Mouse (Mus musculus) lung, embryonic 15.5 days (tissue): Measurements from ENCODE around the gene Plekhd1. TPM values are rescaled to one million over a fixed set of nuclear protein-coding genes. Genes with fewer than 3 reads are reported as not detected.

ENCODE experiments used
- ATAC-seq: fragments of 200-750 bp; cut with Nextera tagmentation; 2 replicates; pipeline ENCODE4 v1.8.0; 2017; ENCODE audit warnings: moderate number of reproducible peaks, borderline replicate concordance; ENCODE audit not compliant: low FRiP score, low TSS enrichment; ENCODE audit errors: extremely low read depth
- H3K27ac ChIP-seq: fragments of 300-500 bp; sonication (generic); 2 replicates; pipeline ENCODE4 v1.5.1; 2015; ENCODE audit warnings: moderate library complexity, mild to moderate bottlenecking, inconsistent platforms
- H3K27me3 ChIP-seq: fragments of 300-500 bp; sonication (generic); 2 replicates; pipeline ENCODE4 v1.6.1; 2015; ENCODE audit warnings: inconsistent platforms
- H3K36me3 ChIP-seq: fragments of 300-500 bp; sonication (generic); 2 replicates; pipeline ENCODE4 v1.6.1; 2015; ENCODE audit warnings: inconsistent platforms
- H3K4me1 ChIP-seq: fragments of 300-500 bp; sonication (generic); 2 replicates; pipeline ENCODE4 v1.6.1; 2015; ENCODE audit warnings: inconsistent platforms
- H3K4me2 ChIP-seq: fragments of 300-500 bp; sonication (generic); 2 replicates; pipeline ENCODE4 v1.6.1; 2015; ENCODE audit warnings: inconsistent platforms, mild to moderate bottlenecking, moderate library complexity
- H3K4me3 ChIP-seq: fragments of 300-500 bp; sonication (generic); 2 replicates; pipeline ENCODE4 v1.5.1; 2015; ENCODE audit warnings: mild to moderate bottlenecking, inconsistent platforms
- H3K9ac ChIP-seq: fragments of 300-500 bp; sonication (generic); 2 replicates; pipeline ENCODE4 v1.6.1; 2015; ENCODE audit warnings: inconsistent platforms
- H3K9me3 ChIP-seq: fragments of 300-500 bp; sonication (generic); 2 replicates; pipeline ENCODE4 v1.6.1; 2016; ENCODE audit warnings: inconsistent platforms
- WGBS: fragments of 180-500 bp; shearing (Covaris S2); methylation state at CpG from one replicate; pipeline ENCODE4 v1.1.7; 2015; 5-methylcytosine and 5-hydroxymethylcytosine counted together
- polyA plus RNA-seq: library from polyadenylated mRNA; unstranded; fragments of >200 nt; fragmentation: Nextera tagmentation; extraction: Ambion mirVana; gene quantifications from 2 replicates; pipeline ENCODE4 v1.2.1, GENCODE M21; 2015

The Plekhd1 gene
- polyA plus RNA-seq, 1 experiment from 2014 or later = 4.0 TPM

GRCm38 (mm10) chr12:80668391-80668790 lies 24.0 kb upstream of the Plekhd1 start:
- no peak overlapping the region for H3K4me2 ChIP-seq
- H3K4me3 ChIP-seq = no peak overlapping the region
- no peak for ATAC-seq
- H3K27me3 ChIP-seq = no peaks in the 10 kb centered on the region
- peaks cover 25% of the 10 kb centered on the region for H3K36me3 ChIP-seq
- H3K9me3 ChIP-seq = no peaks in the 10 kb centered on the region
- no peak overlapping the region for H3K9ac ChIP-seq
- no peaks in the 10 kb centered on the region for H3K4me1 ChIP-seq
- 63% methylated on average over 2 of the region's 2 CpGs for WGBS
- H3K27ac ChIP-seq = no peak overlapping the region

- no peak overlapping the region for H3K27ac ChIP-seq
- H3K4me1 ChIP-seq = no peaks in the 10 kb centered on the region
- no peak overlapping the region for H3K4me2 ChIP-seq
- no peak overlapping the region for H3K9ac ChIP-seq
- H3K9me3 ChIP-seq = no peaks in the 10 kb centered on the region
- WGBS = 12% methylated on average over 3 of the region's 3 CpGs
- H3K4me3 ChIP-seq = no peak overlapping the region
- H3K27me3 ChIP-seq = no peaks in the 10 kb centered on the region
- H3K36me3 ChIP-seq = peaks cover 39% of the 10 kb centered on the region
- no peak for ATAC-seq
Observed at GRCm38 (mm10) chr12:80673170-80673569, 19.2 kb upstream of the Plekhd1 start.

- no peaks in the 10 kb centered on the region for H3K4me1 ChIP-seq
- H3K4me2 ChIP-seq = no peak overlapping the region
- H3K36me3 ChIP-seq = peaks cover 16% of the 10 kb centered on the region
- H3K27me3 ChIP-seq = no peaks in the 10 kb centered on the region
- H3K4me3 ChIP-seq = no peak overlapping the region
- no peak overlapping the region for H3K27ac ChIP-seq
- ATAC-seq = no peak
- H3K9ac ChIP-seq = no peak overlapping the region
- no peaks in the 10 kb centered on the region for H3K9me3 ChIP-seq
- 77% methylated on average over 1 of the region's 1 CpGs for WGBS
Observed at GRCm38 (mm10) chr12:80681340-80681739, 11.1 kb upstream of the Plekhd1 start.

- peaks cover 9% of the 10 kb centered on the region; the same call in 1 of the 2 replicates for H3K36me3 ChIP-seq
- no peak for ATAC-seq
- no peak overlapping the region for H3K4me3 ChIP-seq
- H3K9ac ChIP-seq = no peak overlapping the region
- no peak overlapping the region for H3K4me2 ChIP-seq
- H3K27me3 ChIP-seq = no peaks in the 10 kb centered on the region
- 66% methylated on average over 3 of the region's 3 CpGs for WGBS
- no peak overlapping the region for H3K27ac ChIP-seq
- H3K9me3 ChIP-seq = no peaks in the 10 kb centered on the region
- H3K4me1 ChIP-seq = peaks cover 10% of the 10 kb centered on the region
Observed at GRCm38 (mm10) chr12:80683554-80683953, 8.8 kb upstream of the Plekhd1 start.

- Histone ChIP-seq H3K9me3 (no peaks in the 10 kb centered on the region), H3K4me2 (no peak overlapping the region), H3K27me3 (no peaks in the 10 kb centered on the region), H3K9ac (no peak overlapping the region), H3K27ac (no peak overlapping the region), H3K4me3 (no peak overlapping the region), H3K36me3 (peaks cover 8% of the 10 kb centered on the region; the same call in 1 of the 2 replicates), H3K4me1 (peaks cover 10% of the 10 kb centered on the region)
- ATAC-seq = no peak
- 88% methylated on average over 3 of the region's 3 CpGs for WGBS
Observed at GRCm38 (mm10) chr12:80684316-80684715, 8.1 kb upstream of the Plekhd1 start.

GRCm38 (mm10) chr12:80687788-80688211 lies 4.6 kb upstream of the Plekhd1 start:
- 32% methylated on average over 10 of the region's 10 CpGs for WGBS
- ATAC-seq = peak; percentile 60; the same call in 1 of the 2 replicates

GRCm38 (mm10) chr12:80689696-80690095 lies 2.7 kb upstream of the Plekhd1 start:
- no peak overlapping the region for H3K4me3 ChIP-seq
- H3K27me3 ChIP-seq = peaks cover 34% of the 10 kb centered on the region
- H3K9me3 ChIP-seq = no peaks in the 10 kb centered on the region
- WGBS = 44% methylated on average over 5 of the region's 5 CpGs
- no peak overlapping the region for H3K27ac ChIP-seq
- no peak for ATAC-seq
- no peak overlapping the region for H3K4me2 ChIP-seq
- no peak overlapping the region for H3K9ac ChIP-seq
- peaks cover 44% of the 10 kb centered on the region for H3K4me1 ChIP-seq
- H3K36me3 ChIP-seq = no peaks in the 10 kb centered on the region

More at GRCm38 (mm10) chr12:80687788-80688211, 4.6 kb upstream of the Plekhd1 start:
- Histone ChIP-seq H3K9ac (no peak overlapping the region), H3K4me1 (peaks cover 30% of the 10 kb centered on the region), H3K9me3 (no peaks in the 10 kb centered on the region), H3K27me3 (peaks cover 22% of the 10 kb centered on the region), H3K4me3 (no peak overlapping the region), H3K4me2 (peak overlapping the region; percentile 37), H3K36me3 (no peaks in the 10 kb centered on the region), H3K27ac (0 out of 2 replicates have a peak overlapping the region, but pooled peaks have one; percentile 32)

GRCm38 (mm10) chr12:80691671-80692091 lies 710 bp upstream of the Plekhd1 start:
- H3K4me1 ChIP-seq = peaks cover 44% of the 10 kb centered on the region
- peak overlapping the region; percentile 41; the same call in 1 of the 2 replicates for H3K9ac ChIP-seq
- H3K4me3 ChIP-seq = peak overlapping the region; percentile 45
- ATAC-seq = no peak
- peak overlapping the region; percentile 48; the same call in 1 of the 2 replicates for H3K27ac ChIP-seq
- 14% methylated on average over 12 of the region's 12 CpGs for WGBS
- no peaks in the 10 kb centered on the region for H3K9me3 ChIP-seq
- H3K4me2 ChIP-seq = peak overlapping the region; percentile 85
- H3K36me3 ChIP-seq = no peaks in the 10 kb centered on the region
- peaks cover 42% of the 10 kb centered on the region for H3K27me3 ChIP-seq

GRCm38 (mm10) chr12:80693700-80694099 lies 1.3 kb downstream of the Plekhd1 start:
- Histone ChIP-seq H3K4me3 (peak overlapping the region; percentile 45; the same call in 1 of the 2 replicates), H3K4me1 (peaks cover 34% of the 10 kb centered on the region), H3K36me3 (no peaks in the 10 kb centered on the region), H3K27ac (no peak overlapping the region), H3K4me2 (peak overlapping the region; percentile 85), H3K9ac (no peak overlapping the region), H3K9me3 (no peaks in the 10 kb centered on the region), H3K27me3 (peaks cover 42% of the 10 kb centered on the region)
- 0 out of 2 replicates have a peak, but pooled peaks have one; percentile 4 for ATAC-seq
- 28% methylated on average over 2 of the region's 2 CpGs for WGBS

- no peak overlapping the region for H3K9ac ChIP-seq
- no peak overlapping the region for H3K4me3 ChIP-seq
- ATAC-seq = no peak
- 57% methylated on average over 3 of the region's 3 CpGs for WGBS
- H3K27me3 ChIP-seq = peaks cover 42% of the 10 kb centered on the region
- H3K9me3 ChIP-seq = no peaks in the 10 kb centered on the region
- H3K27ac ChIP-seq = no peak overlapping the region
- H3K4me1 ChIP-seq = peaks cover 28% of the 10 kb centered on the region
- no peaks in the 10 kb centered on the region for H3K36me3 ChIP-seq
- H3K4me2 ChIP-seq = no peak overlapping the region
Observed at GRCm38 (mm10) chr12:80695004-80695403, 2.6 kb downstream of the Plekhd1 start.

- no peak overlapping the region for H3K4me3 ChIP-seq
- ATAC-seq = no peak; the same call in 1 of the 2 replicates
- no peaks in the 10 kb centered on the region for H3K9me3 ChIP-seq
- H3K9ac ChIP-seq = no peak overlapping the region
- H3K4me2 ChIP-seq = no peak overlapping the region
- 79% methylated on average over 5 of the region's 5 CpGs for WGBS
- no peak overlapping the region for H3K27ac ChIP-seq
- H3K27me3 ChIP-seq = peaks cover 12% of the 10 kb centered on the region; the same call in 1 of the 2 replicates
- H3K36me3 ChIP-seq = no peaks in the 10 kb centered on the region
- peaks cover 11% of the 10 kb centered on the region; the same call in 1 of the 2 replicates for H3K4me1 ChIP-seq
Observed at GRCm38 (mm10) chr12:80698526-80699143, 6.2 kb downstream of the Plekhd1 start.

- ATAC-seq = no peak
- Histone ChIP-seq H3K36me3 (no peaks in the 10 kb centered on the region), H3K4me3 (no peak overlapping the region), H3K9ac (no peak overlapping the region), H3K27ac (no peak overlapping the region), H3K9me3 (no peaks in the 10 kb centered on the region), H3K4me2 (no peak overlapping the region), H3K4me1 (peaks cover 10% of the 10 kb centered on the region; the same call in 1 of the 2 replicates), H3K27me3 (peaks cover 8% of the 10 kb centered on the region; the same call in 1 of the 2 replicates)
- 69% methylated on average over 2 of the region's 2 CpGs for WGBS
Observed at GRCm38 (mm10) chr12:80699144-80699531, 6.7 kb downstream of the Plekhd1 start.
